Mouse (Mus musculus) kidney, embryonic 14.5 days (tissue): ENCODE data around the gene Cdh26. TPM values are rescaled to one million over a fixed set of nuclear protein-coding genes. Genes with fewer than 3 reads are reported as not detected.

Experiments used
- ATAC-seq: fragments of 200-750 bp; cut with Nextera tagmentation; 2 replicates; pipeline ENCODE4 v1.8.0; 2017; ENCODE audit warnings: moderate number of reproducible peaks, mild to moderate bottlenecking, moderate TSS enrichment, moderate library complexity; ENCODE audit not compliant: low FRiP score, low TSS enrichment
- H3K27ac ChIP-seq: fragments of 300-500 bp; sonication (generic); 2 replicates; pipeline ENCODE4 v1.5.1; 2014; ENCODE audit warnings: low read depth, mild to moderate bottlenecking, low read length, moderate library complexity, mixed read lengths
- H3K27me3 ChIP-seq: fragments of 300-500 bp; sonication (generic); 2 replicates; pipeline ENCODE4 v1.6.1; 2014; ENCODE audit warnings: mild to moderate bottlenecking, low read length; ENCODE audit not compliant: control insufficient read depth, insufficient read depth
- H3K36me3 ChIP-seq: fragments of 300-500 bp; sonication (generic); 2 replicates; pipeline ENCODE4 v1.6.1; 2014; ENCODE audit warnings: low read length, mixed read lengths; ENCODE audit not compliant: control insufficient read depth, insufficient read depth
- H3K4me1 ChIP-seq: fragments of 300-500 bp; sonication (generic); 2 replicates; pipeline ENCODE4 v1.6.1; 2014; ENCODE audit warnings: low read length, mixed read lengths; ENCODE audit not compliant: control insufficient read depth, insufficient read depth
- H3K4me2 ChIP-seq: fragments of 300-500 bp; sonication (generic); replicated peaks from 2 replicates; pipeline ENCODE4 v1.6.1; 2014; ENCODE audit warnings: low read depth, mild to moderate bottlenecking, low read length
- H3K4me3 ChIP-seq: fragments of 300-500 bp; sonication (generic); 2 replicates; pipeline ENCODE4 v1.5.1; 2014; ENCODE audit warnings: mild to moderate bottlenecking, low read length
- H3K9ac ChIP-seq: fragments of 300-500 bp; sonication (generic); 2 replicates; pipeline ENCODE4 v1.6.1; 2014; ENCODE audit warnings: low read depth, mild to moderate bottlenecking, low read length, moderate library complexity
- H3K9me3 ChIP-seq: fragments of 300-500 bp; sonication (generic); 2 replicates; pipeline ENCODE4 v1.6.1; 2016; ENCODE audit warnings: low read length; ENCODE audit not compliant: control insufficient read depth
- WGBS: fragments of 180-500 bp; shearing (Covaris S2); extraction: QIAGEN DNeasy Blood & Tissue Kit; methylation state at CpG from one replicate; pipeline ENCODE4 v1.1.7; 2014; 5-methylcytosine and 5-hydroxymethylcytosine counted together
- polyA plus RNA-seq: library from polyadenylated mRNA; unstranded; fragments of >200 nt; fragmentation: Nextera tagmentation; extraction: Ambion mirVana; gene quantifications from 2 replicates; pipeline ENCODE4 v1.2.1, GENCODE M21; 2014

The Cdh26 gene
- polyA plus RNA-seq, 1 experiment from 2014 or later: 0.64 TPM

GRCm38 (mm10) chr2:178428183-178428582 is 2.1 kb upstream of the Cdh26 start:
- no peaks in the 10 kb centered on the region for H3K27me3 ChIP-seq
- H3K4me2 ChIP-seq: no peak overlapping the region
- no peaks in the 10 kb centered on the region for H3K4me1 ChIP-seq
- no peak for ATAC-seq
- no peak overlapping the region for H3K4me3 ChIP-seq
- WGBS: 81% methylated on average over 9 of the region's 9 CpGs
- H3K9ac ChIP-seq: no peak overlapping the region
- no peaks in the 10 kb centered on the region for H3K9me3 ChIP-seq
- no peaks in the 10 kb centered on the region for H3K36me3 ChIP-seq
- H3K27ac ChIP-seq: no peak overlapping the region

DNA sequence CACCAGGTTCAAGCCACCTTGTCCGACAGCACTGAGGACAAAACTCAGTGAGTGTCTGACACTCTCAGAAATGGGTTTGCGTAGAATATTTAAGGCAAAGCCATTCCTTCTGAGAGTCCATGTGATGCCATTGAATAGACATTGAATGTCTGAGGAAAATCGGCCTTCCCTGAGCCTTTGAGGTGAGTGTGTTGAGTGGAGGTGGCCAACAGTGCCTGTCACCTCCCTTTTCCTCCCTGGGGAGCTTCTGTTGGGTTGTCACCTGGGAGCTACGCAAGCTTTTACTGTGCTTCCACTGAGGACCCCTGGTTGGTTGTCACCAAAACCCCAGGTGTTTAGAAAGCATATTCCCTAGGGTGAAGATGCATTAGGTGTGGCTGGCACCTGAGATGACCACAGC is 1.7 kb upstream of the Cdh26 start:
- Histone ChIP-seq H3K27me3 (no peaks in the 10 kb centered on the region), H3K27ac (no peak overlapping the region), H3K4me2 (no peak overlapping the region), H3K36me3 (no peaks in the 10 kb centered on the region), H3K9ac (no peak overlapping the region), H3K9me3 (no peaks in the 10 kb centered on the region), H3K4me3 (no peak overlapping the region), H3K4me1 (no peaks in the 10 kb centered on the region)
- no peak for ATAC-seq
- WGBS: 87% methylated on average over 4 of the region's 4 CpGs

DNA sequence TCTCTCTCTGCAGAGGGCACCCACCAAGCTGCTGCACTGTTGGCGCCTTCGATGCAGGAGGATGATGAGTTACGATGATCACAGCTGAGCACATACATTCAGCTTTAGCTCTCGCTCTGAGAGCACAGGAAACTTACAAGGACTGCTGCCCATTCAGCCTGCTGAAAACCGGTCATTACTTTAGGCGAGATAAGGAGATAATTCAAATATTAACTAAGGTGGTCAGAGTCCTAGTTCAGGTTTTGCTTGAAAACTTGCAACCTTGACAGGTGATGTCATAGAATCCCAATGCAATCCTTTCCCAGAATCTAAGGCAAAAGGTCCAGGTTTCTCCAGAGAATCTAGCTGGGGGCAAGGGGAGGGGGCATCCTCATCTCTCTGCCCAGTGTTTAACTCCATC is 905 bp upstream of the Cdh26 start:
- Histone ChIP-seq H3K36me3 (no peaks in the 10 kb centered on the region), H3K4me1 (no peaks in the 10 kb centered on the region), H3K27me3 (no peaks in the 10 kb centered on the region), H3K27ac (no peak overlapping the region), H3K4me3 (no peak overlapping the region), H3K9me3 (no peaks in the 10 kb centered on the region), H3K4me2 (no peak overlapping the region), H3K9ac (no peak overlapping the region)
- ATAC-seq: no peak
- 72% methylated on average over 6 of the region's 6 CpGs for WGBS

DNA sequence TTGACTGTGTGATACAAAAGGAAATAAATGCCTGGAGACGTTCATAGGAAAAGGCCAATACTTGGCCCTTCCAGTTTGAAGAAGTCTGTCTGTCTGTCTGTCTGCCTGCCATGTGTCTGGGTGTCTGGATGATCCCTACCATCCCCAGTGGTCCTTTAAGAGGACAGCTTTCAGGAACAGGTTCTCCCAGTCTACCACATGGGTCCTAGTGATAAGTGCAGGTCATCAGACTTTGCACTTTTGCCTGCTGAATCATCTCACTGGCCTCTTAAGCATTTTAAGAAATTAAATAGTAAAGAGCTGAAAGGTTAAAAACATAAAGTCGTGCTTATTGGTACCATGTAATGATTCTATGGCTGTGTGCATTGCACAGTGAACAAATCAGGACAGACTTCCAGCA is 3.2 kb downstream of the Cdh26 start:
- no peak for ATAC-seq
- WGBS: 72% methylated on average over 2 of the region's 2 CpGs
- no peak overlapping the region for H3K4me2 ChIP-seq
- no peaks in the 10 kb centered on the region for H3K4me1 ChIP-seq
- no peaks in the 10 kb centered on the region for H3K9me3 ChIP-seq
- H3K36me3 ChIP-seq: no peaks in the 10 kb centered on the region
- no peak overlapping the region for H3K9ac ChIP-seq
- no peaks in the 10 kb centered on the region for H3K27me3 ChIP-seq
- no peak overlapping the region for H3K27ac ChIP-seq
- H3K4me3 ChIP-seq: no peak overlapping the region

GRCm38 (mm10) chr2:178433903-178434302 is 3.6 kb downstream of the Cdh26 start:
- Histone ChIP-seq H3K4me2 (no peak overlapping the region), H3K27me3 (no peaks in the 10 kb centered on the region), H3K9me3 (no peaks in the 10 kb centered on the region), H3K36me3 (no peaks in the 10 kb centered on the region), H3K4me3 (no peak overlapping the region), H3K27ac (no peak overlapping the region), H3K9ac (no peak overlapping the region), H3K4me1 (no peaks in the 10 kb centered on the region)
- WGBS: 86% methylated on average over 2 of the region's 2 CpGs
- no peak for ATAC-seq

DNA sequence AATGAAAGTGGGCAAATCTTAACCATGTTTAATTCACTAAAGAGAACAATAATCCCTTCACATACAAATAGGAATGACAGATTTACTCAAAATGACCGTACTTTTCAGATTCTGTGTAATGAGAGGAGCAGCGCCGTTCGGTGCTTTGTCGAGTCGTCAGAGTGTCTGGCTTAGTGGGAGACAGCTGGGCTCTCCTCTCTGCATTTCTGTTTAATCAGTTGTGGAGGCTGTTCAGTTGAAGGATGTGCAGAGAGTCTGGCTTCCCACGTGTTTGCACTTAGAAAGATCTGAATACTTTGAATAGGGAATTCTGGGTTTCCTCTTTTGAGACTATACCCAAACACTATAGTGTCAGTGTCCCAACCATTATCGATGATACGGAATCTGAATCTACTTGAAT is 7.0 kb downstream of the Cdh26 start:
- Histone ChIP-seq H3K9me3 (no peaks in the 10 kb centered on the region), H3K4me1 (no peaks in the 10 kb centered on the region), H3K4me2 (no peak overlapping the region), H3K36me3 (no peaks in the 10 kb centered on the region), H3K4me3 (no peak overlapping the region), H3K27me3 (no peaks in the 10 kb centered on the region), H3K9ac (no peak overlapping the region), H3K27ac (no peak overlapping the region)
- 72% methylated on average over 9 of the region's 9 CpGs for WGBS
- no peak for ATAC-seq

DNA sequence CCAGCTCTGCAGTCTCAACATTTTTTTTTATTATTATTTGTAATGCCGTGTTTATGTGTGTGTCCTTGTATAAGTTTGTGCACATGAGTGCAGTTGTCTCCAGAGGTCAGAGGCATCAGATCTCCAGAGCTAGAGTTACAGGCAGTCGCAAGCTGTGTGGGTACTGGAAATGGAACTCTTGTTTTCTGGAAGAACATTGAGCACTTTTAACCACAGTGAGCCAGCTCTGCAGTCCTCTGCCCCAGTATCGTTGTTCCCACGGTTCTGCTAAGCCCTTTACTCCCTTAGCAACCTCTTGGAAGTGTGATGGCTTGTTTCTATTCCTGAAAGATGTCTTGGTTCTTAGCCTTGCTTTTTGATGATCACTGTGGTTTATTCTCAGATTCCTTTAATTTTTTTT is 19.1 kb downstream of the Cdh26 start:
- Histone ChIP-seq H3K27me3 (no peaks in the 10 kb centered on the region), H3K27ac (no peak overlapping the region), H3K4me1 (no peaks in the 10 kb centered on the region), H3K9me3 (no peaks in the 10 kb centered on the region), H3K4me3 (no peak overlapping the region), H3K36me3 (no peaks in the 10 kb centered on the region), H3K9ac (no peak overlapping the region), H3K4me2 (no peak overlapping the region)
- WGBS: 65% methylated on average over 4 of the region's 4 CpGs
- no peak for ATAC-seq

GRCm38 (mm10) chr2:178450236-178450635 is 19.9 kb downstream of the Cdh26 start:
- H3K9ac ChIP-seq: no peak overlapping the region

DNA sequence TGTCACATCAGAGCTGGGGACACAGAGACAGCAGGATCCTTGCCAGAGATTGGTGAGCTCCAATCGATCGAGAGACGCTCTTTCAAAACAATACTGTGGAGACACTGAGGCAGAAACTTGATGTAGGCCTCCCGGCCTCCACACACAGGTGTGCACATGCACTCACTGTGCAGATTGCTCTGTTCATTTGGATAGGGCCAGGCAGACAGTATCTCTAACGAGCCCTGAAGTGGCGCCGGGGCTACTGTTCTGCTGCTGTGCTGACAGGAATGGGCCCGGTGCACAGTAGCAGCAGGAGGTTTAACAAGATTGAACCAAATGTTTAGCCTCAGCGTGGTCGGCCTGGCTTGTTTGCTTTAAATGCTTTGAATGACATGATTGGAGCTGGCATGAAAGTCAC is 20.6 kb downstream of the Cdh26 start:
- no peak overlapping the region for H3K4me3 ChIP-seq
- H3K36me3 ChIP-seq: no peaks in the 10 kb centered on the region
- no peak for ATAC-seq
- no peak overlapping the region for H3K9ac ChIP-seq
- H3K27me3 ChIP-seq: no peaks in the 10 kb centered on the region
- no peak overlapping the region for H3K4me2 ChIP-seq
- H3K27ac ChIP-seq: no peak overlapping the region
- H3K4me1 ChIP-seq: peaks cover 6% of the 10 kb centered on the region
- no peaks in the 10 kb centered on the region for H3K9me3 ChIP-seq
- WGBS: 69% methylated on average over 10 of the region's 10 CpGs

More at GRCm38 (mm10) chr2:178450236-178450635, 19.9 kb downstream of the Cdh26 start:
- peaks cover 1% of the 10 kb centered on the region; the same call in 1 of the 2 replicates for H3K4me1 ChIP-seq
- no peak overlapping the region for H3K4me3 ChIP-seq
- H3K27ac ChIP-seq: no peak overlapping the region
- no peak for ATAC-seq
- no peaks in the 10 kb centered on the region for H3K27me3 ChIP-seq
- no peaks in the 10 kb centered on the region for H3K9me3 ChIP-seq
- H3K36me3 ChIP-seq: no peaks in the 10 kb centered on the region
- H3K4me2 ChIP-seq: no peak overlapping the region
- 7% methylated on average over 2 of the region's 2 CpGs for WGBS
